Comparison of ENCODE assay signal across 15 mouse cellular contexts in the genomic region with DNA sequence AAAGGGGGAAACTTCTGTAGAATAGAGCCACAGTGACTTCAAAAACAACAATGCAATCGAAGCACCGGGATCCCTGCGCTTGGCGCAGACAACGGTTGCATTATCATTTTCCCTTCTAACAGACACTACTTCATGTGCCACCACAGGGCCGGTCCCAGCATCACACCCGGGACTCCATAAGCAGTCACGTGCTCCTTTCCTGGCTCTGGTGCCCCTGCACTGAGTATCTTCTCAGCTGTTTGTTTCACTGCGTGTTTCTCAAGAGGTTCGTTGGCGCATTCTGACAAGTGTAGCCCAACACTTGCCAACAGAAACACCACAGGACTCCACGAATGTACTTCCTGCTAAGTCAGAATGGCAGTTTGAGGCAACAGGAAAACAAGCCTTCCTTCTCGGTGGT.
DNase-seq lines count a peak whose midpoint lies in the region; ATAC-seq and TF ChIP-seq lines count a peak whose summit lies in the region.
"Had no signal": no experiment of that assay in that cellular context is flagged by ENCODE, and none has a peak within 500 bp of the region (broad histone marks: within the 10 kb centered on the region; RNA-seq: fewer than 3 reads in every experiment).

No protein-coding gene starts in this region.

- H3K36me3 ChIP-seq in heart, adult 2 months (ENCODE audit: control insufficient read depth, insufficient read depth, low read length), result peaks cover 3% of the 10 kb centered on the region; the same call in 1 of the 2 replicates
- H3K36me3 ChIP-seq: embryonic facial prominence, embryonic 15.5 days; neural tube, embryonic 13.5 days had no signal

- H3K27me3 ChIP-seq in heart, adult 2 months (ENCODE audit: control insufficient read depth, insufficient read depth, low read length), result no peaks in the 10 kb centered on the region
- H3K27me3 ChIP-seq: embryonic facial prominence, embryonic 15.5 days; neural tube, embryonic 13.5 days had no signal

- peak; percentile 77 for ATAC-seq in common myeloid progenitor, adult 5-6 weeks (replicated peaks; ENCODE audit: low read depth, poor library complexity, severe bottlenecking)

- no peak for TF ChIP-seq POLR2A in heart, adult 2 months (IDR thresholded peaks at IDR 0.05; ENCODE audit: insufficient read depth, low read depth, low read length)

- no peak overlapping the region for H3K9ac ChIP-seq in heart, adult 2 months (ENCODE audit: low read depth, low read length)
- H3K9ac ChIP-seq: embryonic facial prominence, embryonic 15.5 days; lung, embryonic 14.5 days; neural tube, embryonic 13.5 days had no signal

- DNase-seq in layer of hippocampus, adult 9-11 months, result peak; percentile 46
- DNase-seq in layer of hippocampus, adult 18-20 months (ENCODE audit: low spot score in 2 of 2), result no peak
- DNase-seq in heart, adult 2 months, result peak; percentile 35 to 58
- peak; percentile 13 to 26 for DNase-seq in heart, postnatal 36 days
- no peak for DNase-seq in thymus, postnatal 36 days
- DNase-seq in kidney, postnatal 36 days, result no peak
- DNase-seq: cerebellum, postnatal 36 days; kidney, adult 18-20 months; lung, embryonic 14.5 days; midbrain, embryonic 14.5 days; right cerebral cortex, postnatal 25 days had no signal

- intact Hi-C loops in heart, adult 2 months (cut with DNase I), result no loop called here
- intact Hi-C loops in heart, postnatal 36 days (cut with DNase I), result no loop called here

- TF ChIP-seq EP300 in heart, adult 2 months (IDR thresholded peaks at IDR 0.05; ENCODE audit: insufficient read depth, low read depth, low read length), result no peak

- no peak overlapping the region for H3K4me3 ChIP-seq in heart, adult 2 months
- H3K4me3 ChIP-seq: embryonic facial prominence, embryonic 15.5 days; neural tube, embryonic 13.5 days had no signal

- WGBS in heart, adult 2 months, result 40% methylated on average over 13 of the region's 13 CpGs

- TF ChIP-seq CTCF in heart, adult 2 months (IDR thresholded peaks at IDR 0.05), result peak; percentile 20; the same call in 1 of the 2 replicates

- no peak overlapping the region for H3K27ac ChIP-seq in heart, adult 2 months
- H3K27ac ChIP-seq: embryonic facial prominence, embryonic 15.5 days; neural tube, embryonic 13.5 days; stomach, postnatal 0 days had no signal

- peaks cover 4% of the 10 kb centered on the region for H3K4me1 ChIP-seq in heart, adult 2 months (ENCODE audit: control insufficient read depth, insufficient read depth, low read length)

- no peaks in the 10 kb centered on the region for H3K79me2 ChIP-seq in heart, adult 2 months (replicated peaks; ENCODE audit: control insufficient read depth, insufficient read depth, low read length)

Comparison
In these comparisons a context has a peak if more than half of its experiments do, and no peak if none do; other contexts are left out.
1. DNase-seq: peak in layer of hippocampus, adult 9-11 months (single experiment), heart, adult 2 months (2 of 2) and heart, postnatal 36 days (2 of 2); none in layer of hippocampus, adult 18-20 months (0 of 2), thymus, postnatal 36 days (0 of 2) and kidney, postnatal 36 days (0 of 2).